In the genomic region with DNA sequence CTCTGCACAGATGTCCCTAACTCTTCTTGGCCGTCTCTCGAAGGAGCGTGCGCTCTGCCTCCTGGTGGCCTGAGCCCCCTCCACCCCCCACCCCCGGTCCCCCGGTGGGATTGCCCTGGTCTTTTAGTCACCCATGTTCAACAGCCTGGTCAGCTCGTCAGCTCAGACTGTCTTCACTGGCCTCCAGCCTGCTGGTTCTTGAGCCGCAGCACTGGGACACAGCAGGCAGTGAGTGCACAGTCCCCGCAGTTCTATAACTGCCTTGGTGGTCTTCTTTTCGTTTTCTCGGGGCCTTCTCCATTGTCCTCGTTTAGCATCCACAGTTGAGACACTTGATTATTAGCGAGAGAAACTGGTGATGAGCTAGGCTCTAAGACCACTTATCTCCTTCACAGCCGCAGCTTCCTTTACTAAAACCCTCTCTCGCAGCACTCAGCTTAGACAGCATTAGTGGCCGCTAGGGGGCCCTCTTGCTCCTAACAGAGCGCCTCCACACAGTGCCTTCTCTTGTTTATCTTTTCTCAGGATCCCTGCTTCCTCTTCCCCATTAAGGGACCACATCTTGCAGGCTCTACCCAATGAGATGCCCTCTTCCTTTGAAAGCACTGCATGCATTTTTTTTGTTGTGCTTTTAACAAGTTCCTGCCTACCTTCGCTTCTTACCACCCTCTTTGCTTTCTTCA, we compare ENCODE assay signal across 8 mouse cellular contexts. TPM values are rescaled to one million over a fixed set of nuclear protein-coding genes. Genes with fewer than 3 reads are reported as not detected.
DNase-seq lines count a peak whose midpoint lies in the region; ATAC-seq and TF ChIP-seq lines count a peak whose summit lies in the region.

No protein-coding gene starts in this region.

- TF ChIP-seq POLR2A in thymus, adult 2 months (IDR thresholded peaks at IDR 0.05; ENCODE audit: control insufficient read depth, extremely low read depth, insufficient read depth, low read length, poor library complexity), result no peak

- peak; percentile 75 for DNase-seq in CD4-positive, CD25-positive, alpha-beta regulatory T cell, adult 2 months (ENCODE audit: low read depth, low spot score)
- peak; percentile 84 for DNase-seq in brain, adult 2 months (ENCODE audit: low read depth, low spot score)
- peak; percentile 68 for DNase-seq in forebrain, embryonic 10.5 days (ENCODE audit: extremely low spot score, low spot score)
- DNase-seq in kidney, postnatal 10 days, result peak; percentile 90
- peak; percentile 81 for DNase-seq in liver, postnatal 0 days
- peak; percentile 79 for DNase-seq in thymus, adult 2 months

- H3K36me3 ChIP-seq in forebrain, embryonic 10.5 days (replicated peaks), result peaks cover 15% of the 10 kb centered on the region
- H3K36me3 ChIP-seq in heart, embryonic 15.5 days, result no peaks in the 10 kb centered on the region
- H3K36me3 ChIP-seq in liver, postnatal 0 days (replicated peaks; ENCODE audit: insufficient read depth, low read length), result no peaks in the 10 kb centered on the region
- H3K36me3 ChIP-seq in neural tube, embryonic 14.5 days (ENCODE audit: control insufficient read depth, insufficient read depth, low read length), result no peaks in the 10 kb centered on the region
- H3K36me3 ChIP-seq in thymus, adult 2 months (ENCODE audit: control insufficient read depth, insufficient read depth, low read length), result no peaks in the 10 kb centered on the region

- H3K27ac ChIP-seq in forebrain, embryonic 10.5 days, result peak overlapping the region; percentile 11; the same call in 1 of the 2 replicates
- no peak overlapping the region for H3K27ac ChIP-seq in heart, embryonic 15.5 days
- no peak overlapping the region for H3K27ac ChIP-seq in liver, postnatal 0 days (ENCODE audit: low read depth)
- no peak overlapping the region for H3K27ac ChIP-seq in neural tube, embryonic 14.5 days (ENCODE audit: low read depth, low read length)
- no peak overlapping the region for H3K27ac ChIP-seq in thymus, adult 2 months (ENCODE audit: control insufficient read depth, insufficient read depth, low read length)

- TF ChIP-seq EP300 in liver, postnatal 0 days (IDR thresholded peaks at IDR 0.05; ENCODE audit: low read depth), result no peak

- WGBS in forebrain, embryonic 10.5 days, result 25% methylated on average over 18 of the region's 18 CpGs
- WGBS in heart, embryonic 15.5 days, result 30% methylated on average over 18 of the region's 18 CpGs
- WGBS in liver, postnatal 0 days (ENCODE audit: insufficient replicate concordance), result 38% methylated on average over 18 of the region's 18 CpGs
- WGBS in neural tube, embryonic 14.5 days, result 25% methylated on average over 18 of the region's 18 CpGs
- 48% methylated on average over 18 of the region's 18 CpGs for WGBS in thymus, adult 2 months

- no peak overlapping the region for H3K9ac ChIP-seq in heart, embryonic 15.5 days
- H3K9ac ChIP-seq in liver, postnatal 0 days (replicated peaks), result no peak overlapping the region
- no peak overlapping the region for H3K9ac ChIP-seq in neural tube, embryonic 14.5 days (replicated peaks; ENCODE audit: low read depth, low read length)

- H3K9me3 ChIP-seq in forebrain, embryonic 10.5 days, result no peaks in the 10 kb centered on the region
- H3K9me3 ChIP-seq in heart, embryonic 15.5 days (replicated peaks), result no peaks in the 10 kb centered on the region
- H3K9me3 ChIP-seq in liver, postnatal 0 days (ENCODE audit: low read length), result no peaks in the 10 kb centered on the region
- H3K9me3 ChIP-seq in neural tube, embryonic 14.5 days (ENCODE audit: control insufficient read depth, low read length), result no peaks in the 10 kb centered on the region

- H3K4me3 ChIP-seq in forebrain, embryonic 10.5 days, result no peak overlapping the region
- no peak overlapping the region for H3K4me3 ChIP-seq in heart, embryonic 15.5 days
- H3K4me3 ChIP-seq in liver, postnatal 0 days (ENCODE audit: low read depth, low read length), result no peak overlapping the region
- no peak overlapping the region for H3K4me3 ChIP-seq in neural tube, embryonic 14.5 days (ENCODE audit: low read depth, low read length)
- no peak overlapping the region for H3K4me3 ChIP-seq in thymus, adult 2 months (ENCODE audit: control insufficient read depth, insufficient read depth, low read length)

- ATAC-seq in heart, embryonic 15.5 days (replicated peaks; ENCODE audit: insufficient number of reproducible peaks, insufficient read depth, low FRiP score, low read depth), result 0 out of 2 replicates have a peak, but pooled peaks have one; percentile 54
- ATAC-seq in liver, postnatal 0 days, result peak; percentile 62
- ATAC-seq in neural tube, embryonic 14.5 days (ENCODE audit: low read depth), result peak; percentile 92; the same call in 1 of the 2 replicates

- peaks cover 33% of the 10 kb centered on the region for H3K4me1 ChIP-seq in forebrain, embryonic 10.5 days
- peaks cover 28% of the 10 kb centered on the region for H3K4me1 ChIP-seq in heart, embryonic 15.5 days (replicated peaks)
- no peaks in the 10 kb centered on the region for H3K4me1 ChIP-seq in liver, postnatal 0 days (ENCODE audit: insufficient read depth)
- 0 out of 2 replicates have a peak, but pooled peaks cover 3% of the 10 kb centered on the region for H3K4me1 ChIP-seq in neural tube, embryonic 14.5 days (ENCODE audit: control insufficient read depth, insufficient read depth, low read length)
- no peaks in the 10 kb centered on the region; the same call in 1 of the 2 replicates for H3K4me1 ChIP-seq in thymus, adult 2 months (replicated peaks; ENCODE audit: control insufficient read depth, insufficient read depth, low read length)

- TF ChIP-seq CTCF in liver, postnatal 0 days (IDR thresholded peaks at IDR 0.05; ENCODE audit: low read depth), result peak; percentile 75
- peak; percentile 58; the same call in 1 of the 2 replicates for TF ChIP-seq CTCF in thymus, adult 2 months (IDR thresholded peaks at IDR 0.05; ENCODE audit: borderline replicate concordance, control insufficient read depth, extremely low read depth, insufficient read depth, low read length, poor library complexity)

- no peaks in the 10 kb centered on the region for H3K27me3 ChIP-seq in forebrain, embryonic 10.5 days (ENCODE audit: poor library complexity, severe bottlenecking)
- H3K27me3 ChIP-seq in heart, embryonic 15.5 days, result no peaks in the 10 kb centered on the region
- no peaks in the 10 kb centered on the region for H3K27me3 ChIP-seq in liver, postnatal 0 days (ENCODE audit: insufficient read depth, low read length)
- H3K27me3 ChIP-seq in neural tube, embryonic 14.5 days (ENCODE audit: control insufficient read depth, insufficient read depth, low read length), result no peaks in the 10 kb centered on the region
- no peaks in the 10 kb centered on the region for H3K27me3 ChIP-seq in thymus, adult 2 months (ENCODE audit: control insufficient read depth, insufficient read depth, low read length)

- peak overlapping the region; percentile 26; the same call in 1 of the 2 replicates for H3K4me2 ChIP-seq in heart, embryonic 15.5 days
- no peak overlapping the region for H3K4me2 ChIP-seq in liver, postnatal 0 days (ENCODE audit: low read depth, low read length)
- no peak overlapping the region for H3K4me2 ChIP-seq in neural tube, embryonic 14.5 days (ENCODE audit: low read depth, low read length)

RNA-seq across cellular contexts. Expression of a gene that starts 52.0 kb away (rescaled TPM):
- 256 and 273 TPM in 2 replicates for polyA plus RNA-seq in forebrain, embryonic 10.5 days (2016; fragmentation: Nextera tagmentation; extraction: Ambion mirVana)
- polyA plus RNA-seq in heart, embryonic 15.5 days (2015; fragmentation: Nextera tagmentation; extraction: Ambion mirVana), result 266 and 375 TPM in 2 replicates
- polyA plus RNA-seq in liver, postnatal 0 days (2015; fragmentation: Nextera tagmentation; extraction: Ambion mirVana), result 130 and 137 TPM in 2 replicates
- 885 and 965 TPM in 2 replicates for polyA plus RNA-seq in neural tube, embryonic 14.5 days (2014; fragmentation: Nextera tagmentation; extraction: Ambion mirVana)
- 126 and 142 TPM in 2 replicates for polyA plus RNA-seq in thymus, adult 2 months (2012; rRNA removed)
